Comparison of ENCODE assay signal across 14 mouse cellular contexts in genomic region chr12:30400114-30400513, GRCm38 (mm10). TPM values are rescaled to one million over a fixed set of nuclear protein-coding genes. Genes with fewer than 3 reads are reported as not detected.
"Had no signal": no experiment of that assay in that cellular context is flagged by ENCODE, and none has a peak within 500 bp of the region (broad histone marks: within the 10 kb centered on the region; RNA-seq: fewer than 3 reads in every experiment).

No protein-coding gene starts in this region.

- H3K4me2 ChIP-seq: liver, embryonic 11.5 days; liver, embryonic 15.5 days had no signal

- DNase-seq: kidney, postnatal 36 days; lung, adult 2 months; lung, postnatal 36 days; retina, postnatal 1 day; spleen, adult 18-20 months; thymus, adult 18-20 months; thymus, postnatal 14 days had no signal

- ATAC-seq: lung, postnatal 0 days; midbrain, embryonic 16.5 days had no signal

- H3K4me3 ChIP-seq: limb, embryonic 10.5 days; liver, embryonic 15.5 days had no signal

- H3K27ac ChIP-seq: kidney, postnatal 0 days; limb, embryonic 10.5 days; liver, embryonic 15.5 days had no signal

- H3K36me3 ChIP-seq: limb, embryonic 10.5 days; liver, embryonic 15.5 days had no signal

- H3K4me1 ChIP-seq: limb, embryonic 10.5 days; liver, embryonic 15.5 days had no signal

- H3K9me3 ChIP-seq: limb, embryonic 10.5 days; liver, embryonic 15.5 days had no signal

- H3K27me3 ChIP-seq: liver, embryonic 15.5 days had no signal

- H3K9ac ChIP-seq: liver, embryonic 15.5 days had no signal

RNA-seq across cellular contexts. Expression of gene Sntg2, which starts 26.9 kb away (rescaled TPM):
- total RNA-seq: megakaryocyte progenitor cell, adult 5-6 weeks had no signal
